Comparison of ENCODE assay signal across 23 mouse cellular contexts in genomic region chr14:112542261-112542660, GRCm38 (mm10).
"Had no signal": no experiment of that assay in that cellular context is flagged by ENCODE, and none has a peak within 500 bp of the region (broad histone marks: within the 10 kb centered on the region; RNA-seq: fewer than 3 reads in every experiment).

No protein-coding gene starts in this region.

- H3K4me1 ChIP-seq: heart, embryonic 10.5 days; heart, embryonic 12.5 days; kidney, embryonic 15.5 days; limb, embryonic 13.5 days; limb, embryonic 15.5 days; liver, embryonic 12.5 days had no signal

- H3K36me3 ChIP-seq: heart, embryonic 10.5 days; heart, embryonic 12.5 days; kidney, embryonic 15.5 days; limb, embryonic 13.5 days; limb, embryonic 15.5 days; liver, embryonic 12.5 days had no signal

- H3K27ac ChIP-seq: heart, embryonic 10.5 days; hindbrain, embryonic 14.5 days; kidney, embryonic 15.5 days; kidney, postnatal 0 days; limb, embryonic 13.5 days; limb, embryonic 15.5 days; liver, embryonic 12.5 days; liver, embryonic 14.5 days had no signal

- H3K9ac ChIP-seq: heart, embryonic 12.5 days; hindbrain, embryonic 14.5 days; kidney, embryonic 15.5 days; limb, embryonic 13.5 days; limb, embryonic 15.5 days; liver, embryonic 12.5 days; liver, embryonic 14.5 days had no signal

- ATAC-seq: hindbrain, embryonic 16.5 days; intestine, embryonic 16.5 days; liver, embryonic 12.5 days had no signal

- H3K4me3 ChIP-seq: heart, embryonic 10.5 days; heart, embryonic 12.5 days; kidney, embryonic 15.5 days; limb, embryonic 13.5 days; limb, embryonic 15.5 days; liver, embryonic 12.5 days had no signal

- H3K4me2 ChIP-seq: heart, embryonic 12.5 days; hindbrain, embryonic 14.5 days; kidney, embryonic 15.5 days; limb, embryonic 13.5 days; limb, embryonic 15.5 days; liver, embryonic 12.5 days had no signal

- H3K9me3 ChIP-seq: heart, embryonic 10.5 days; heart, embryonic 12.5 days; kidney, embryonic 15.5 days; limb, embryonic 13.5 days; limb, embryonic 15.5 days; liver, embryonic 12.5 days had no signal

- H3K27me3 ChIP-seq: heart, embryonic 12.5 days; kidney, embryonic 15.5 days; limb, embryonic 13.5 days; limb, embryonic 15.5 days; liver, embryonic 12.5 days had no signal

- DNase-seq: gastrocnemius, postnatal 14 days; gastrocnemius, postnatal 36 days; heart, adult 18-20 months; heart, postnatal 10 days; heart, postnatal 36 days; kidney, adult 11 months; kidney, adult 2 months; kidney, adult 9 months; kidney, postnatal 14 days; kidney, postnatal 36 days; layer of hippocampus, adult 9-11 months; layer of hippocampus, postnatal 36 days had no signal
